10 mouse cellular contexts compared by ENCODE assay signal in genomic region chr5:140135734-140136625, GRCm38 (mm10).
DNase-seq lines count a peak whose midpoint lies in the region; ATAC-seq lines count a peak whose summit lies in the region.
"Had no signal": no experiment of that assay in that cellular context is flagged by ENCODE, and none has a peak within 500 bp of the region (broad histone marks: within the 10 kb centered on the region; RNA-seq: fewer than 3 reads in every experiment).

No protein-coding gene starts in this region.

- H3K4me3 ChIP-seq in heart, embryonic 14.5 days (ENCODE audit: control insufficient read depth in 1 of 2, insufficient read depth in 1 of 2, low read depth in 1 of 2, low read length in 2 of 2), result no peak overlapping the region
- H3K4me3 ChIP-seq: erythroblast, embryonic 14.5 days had no signal

- 59% methylated on average over 8 of the region's 8 CpGs for WGBS in heart, embryonic 14.5 days

- H3K36me3 ChIP-seq in heart, embryonic 14.5 days (ENCODE audit: control insufficient read depth, insufficient read depth, low read length), result no peaks in the 10 kb centered on the region

- H3K9me3 ChIP-seq in heart, embryonic 14.5 days (ENCODE audit: control insufficient read depth, low read length), result no peaks in the 10 kb centered on the region

- peak overlapping the region in 1 of 2 experiments; percentile 64; a peak in 2 of 4 replicates for H3K27ac ChIP-seq in heart, embryonic 14.5 days (replicated peaks in 1 of 2; ENCODE audit: control insufficient read depth in 1 of 2, insufficient read depth in 1 of 2, low read depth in 2 of 2, low read length in 2 of 2)

- H3K4me1 ChIP-seq in heart, embryonic 14.5 days (ENCODE audit: control insufficient read depth in 2 of 2, insufficient read depth in 2 of 2, low read length in 2 of 2), result peaks cover 9 to 15% of the 10 kb centered on the region in 2 experiments

- no peak overlapping the region for H3K4me2 ChIP-seq in heart, embryonic 14.5 days (ENCODE audit: low read length)

- no peaks in the 10 kb centered on the region for H3K27me3 ChIP-seq in heart, embryonic 14.5 days (ENCODE audit: control insufficient read depth, insufficient read depth, low read length)

- ATAC-seq in heart, embryonic 14.5 days (ENCODE audit: insufficient number of reproducible peaks, insufficient read depth, low FRiP score, low read depth), result 0 out of 2 replicates have a peak, but pooled peaks have one; percentile 49

- 0 out of 2 replicates have a peak overlapping the region, but pooled peaks have one; percentile 25 for H3K9ac ChIP-seq in heart, embryonic 14.5 days (ENCODE audit: low read length)

- intact Hi-C loops in heart, postnatal 25 days (cut with DNase I), result no loop called here

- peak; percentile 96 for DNase-seq in heart, adult 11 months
- no peak for DNase-seq in heart, postnatal 25 days (ENCODE audit: low spot score)
- peak; percentile 25 for DNase-seq in MN1 (ENCODE audit: low spot score)
- DNase-seq in cerebellum, postnatal 10 days, result peak; percentile 87 to 90
- no peak for DNase-seq in spleen, postnatal 4 days (ENCODE audit: low spot score in 2 of 2)
- DNase-seq in thymus, postnatal 14 days, result no peak
- DNase-seq in kidney, postnatal 14 days, result no peak
- DNase-seq: kidney, adult 2 months had no signal

Comparison
In these comparisons a context has a peak if more than half of its experiments do, and no peak if none do; other contexts are left out.
1. DNase-seq: peak in heart, adult 11 months (single experiment), MN1 (single experiment) and cerebellum, postnatal 10 days (2 of 2); none in heart, postnatal 25 days (single experiment), spleen, postnatal 4 days (0 of 2), thymus, postnatal 14 days (single experiment) and kidney, postnatal 14 days (single experiment).